Mouse (Mus musculus): ENCODE measurements around the gene Antxr2. TPM values are rescaled to one million over a fixed set of nuclear protein-coding genes. Genes with fewer than 3 reads are reported as not detected.
A peak's percentile ranks its signal among the peaks of the same experiment; 100 is the strongest.

The Antxr2 gene
- polyA plus RNA-seq, 1 experiment from 2014 or later = 28.9 TPM

- ATAC-seq = peak; percentile 26
- in situ Hi-C loops (cut with MboI; ENCODE audit: low pct_unique_long_range_greater_than_20kb) = no loop called here
- no peaks in the 10 kb centered on the region for H3K27me3 ChIP-seq
- no peak for DNase-seq (ENCODE audit: low read depth, low spot score)
- TF ChIP-seq CTCF (IDR thresholded peaks at IDR 0.05) = no peak
- CTCF ChIA-PET = no interaction called here
- POLR2A ChIA-PET = no interaction called here
Measured at GRCm38 (mm10) chr5:97878215-97878794, 152.5 kb downstream of the Antxr2 start.

DNA sequence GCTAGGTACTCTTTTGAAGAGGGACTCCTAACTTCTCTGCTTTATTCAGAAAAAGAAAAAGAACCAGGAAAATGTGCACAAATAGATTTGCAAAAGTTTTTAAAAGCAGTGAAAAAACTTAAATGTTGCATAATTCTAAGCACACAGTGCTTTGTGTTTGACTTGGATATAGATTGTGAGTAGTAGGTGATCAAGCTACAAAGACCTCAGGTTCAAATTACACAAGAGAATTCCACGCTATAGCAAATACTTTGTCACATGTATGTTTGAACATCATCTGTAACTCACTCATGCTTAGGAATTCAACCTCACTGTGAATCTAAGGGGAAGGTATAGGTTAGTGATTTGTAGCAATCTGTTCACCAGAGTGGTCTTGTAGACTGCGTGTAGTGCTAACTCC, 153.9 kb downstream of the Antxr2 start:
- ChIA-PET POLR2A (no interaction called here), CTCF (no interaction called here)
- DNase-seq (ENCODE audit: low read depth, low spot score) (no peak), ATAC-seq (no peak)
- in situ Hi-C loops (cut with MboI; ENCODE audit: low pct_unique_long_range_greater_than_20kb) = no loop called here
- H3K27me3 ChIP-seq = no peaks in the 10 kb centered on the region
- no peak for TF ChIP-seq CTCF (IDR thresholded peaks at IDR 0.05)

DNA sequence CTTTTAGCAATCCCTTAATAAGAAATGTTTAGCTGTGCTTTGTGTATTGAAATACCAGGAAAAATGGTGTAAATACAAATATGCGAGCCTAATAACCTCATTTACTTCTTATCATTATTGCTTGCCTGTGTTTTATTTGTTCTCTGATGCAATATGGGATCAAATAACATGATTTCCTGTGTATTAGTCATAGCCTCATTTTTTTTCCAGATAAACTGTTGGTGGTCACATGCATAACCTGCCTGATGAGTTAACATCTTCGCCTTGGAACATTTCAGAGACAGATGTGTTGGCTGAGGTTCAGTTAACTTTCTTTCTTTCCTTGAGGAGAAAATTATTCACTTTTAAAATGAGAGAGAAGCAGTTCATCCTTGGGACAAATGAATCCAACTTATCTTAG, 162.9 kb downstream of the Antxr2 start:
- ATAC-seq = no peak
- H3K27me3 ChIP-seq = no peaks in the 10 kb centered on the region
- ChIA-PET POLR2A (interaction anchor here (0.6 kb wide), 1 partner anchor 278 kb away, joined by 3 read pairs; no protein-coding TSS in a partner anchor), CTCF (interaction anchor here (0.9 to 1.3 kb wide), 2 partner anchors 18 to 329 kb away, joined by 3 read pairs; no protein-coding TSS in a partner anchor)
- no peak for DNase-seq (ENCODE audit: low read depth, low spot score)
- in situ Hi-C loops (cut with MboI; ENCODE audit: low pct_unique_long_range_greater_than_20kb) = no loop called here
- no peak for TF ChIP-seq CTCF (IDR thresholded peaks at IDR 0.05)

DNA sequence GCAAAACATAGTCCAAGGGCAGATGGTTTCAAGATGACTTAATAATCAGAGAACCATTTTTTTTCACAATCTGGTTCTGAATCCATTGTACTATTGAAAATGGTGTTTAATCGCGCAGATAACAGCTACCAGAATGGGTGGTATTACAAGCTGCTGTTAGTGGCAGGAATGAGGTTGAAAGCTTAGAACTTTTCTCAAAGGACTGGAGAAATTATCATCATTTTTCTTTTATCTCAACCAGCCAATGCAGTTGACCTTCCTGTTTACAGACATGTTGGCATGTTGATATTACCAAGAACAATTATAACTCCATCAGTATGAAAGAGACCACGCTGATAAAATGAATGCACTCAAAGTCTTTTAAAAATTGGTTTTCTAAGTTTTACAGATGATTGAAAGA, 163.9 kb downstream of the Antxr2 start:
- no peak for TF ChIP-seq CTCF (IDR thresholded peaks at IDR 0.05)
- ATAC-seq (no peak), DNase-seq (ENCODE audit: low read depth, low spot score) (no peak)
- POLR2A ChIA-PET = no interaction called here
- H3K27me3 ChIP-seq = no peaks in the 10 kb centered on the region
- in situ Hi-C loops (cut with MboI; ENCODE audit: low pct_unique_long_range_greater_than_20kb) = no loop called here
- CTCF ChIA-PET = interaction anchor here (1.3 kb wide), 1 partner anchor 17 kb away, joined by 3 read pairs; no protein-coding TSS in a partner anchor

GRCm38 (mm10) chr5:97857101-97857500, 173.7 kb downstream of the Antxr2 start:
- no peaks in the 10 kb centered on the region for H3K27me3 ChIP-seq
- in situ Hi-C loops (cut with MboI; ENCODE audit: low pct_unique_long_range_greater_than_20kb) = no loop called here
- ChIA-PET POLR2A (no interaction called here), CTCF (interaction anchor here (1.2 kb wide), 1 partner anchor 31 kb away, joined by 3 read pairs; no protein-coding TSS in a partner anchor)
- DNase-seq (ENCODE audit: low read depth, low spot score) (no peak), ATAC-seq (no peak)
- no peak for TF ChIP-seq CTCF (IDR thresholded peaks at IDR 0.05)

GRCm38 (mm10) chr5:97851981-97852748, 178.7 kb downstream of the Antxr2 start:
- TF ChIP-seq CTCF (IDR thresholded peaks at IDR 0.05) = no peak
- ATAC-seq = no peak
- CTCF ChIA-PET = interaction anchor here (1.1 kb wide), 1 partner anchor 14 kb away, joined by 3 read pairs; no protein-coding TSS in a partner anchor

DNA sequence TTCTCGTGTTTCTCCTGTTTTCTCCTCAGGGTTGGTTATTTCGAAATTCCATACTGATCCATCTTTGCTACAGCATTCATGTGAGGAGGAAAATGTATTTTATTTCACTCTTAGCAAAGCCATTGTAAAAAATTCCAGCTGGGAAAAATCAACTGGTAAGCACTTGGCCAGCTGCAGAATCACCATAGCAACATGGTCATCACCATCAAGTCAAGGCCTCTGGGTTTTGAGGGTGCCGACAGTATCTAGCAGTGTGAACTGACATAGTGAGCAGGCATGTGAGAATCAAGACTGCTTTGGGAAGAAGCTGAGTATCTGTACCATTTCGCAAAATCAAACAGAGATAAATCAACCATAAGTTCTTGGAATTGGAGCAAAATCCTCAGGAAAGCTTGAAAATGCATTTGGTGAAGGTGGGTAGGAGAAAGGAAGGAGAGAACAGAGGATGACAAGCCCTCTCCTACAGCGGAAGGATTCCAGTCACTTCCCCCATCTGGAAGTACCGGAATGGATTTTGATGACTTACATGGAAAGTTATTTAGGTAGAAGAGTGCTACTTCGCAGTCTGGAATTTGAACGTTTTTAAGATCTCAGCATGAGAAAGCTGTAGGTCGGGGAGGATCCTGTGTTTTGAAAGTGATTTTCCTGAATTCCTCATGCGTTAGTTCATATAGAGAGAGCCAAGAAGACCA, 183.5 kb downstream of the Antxr2 start:
- no peak for TF ChIP-seq CTCF (IDR thresholded peaks at IDR 0.05)
- no peaks in the 10 kb centered on the region for H3K27me3 ChIP-seq
- POLR2A ChIA-PET = interaction anchor here (0.6 kb wide), 1 partner anchor 215 kb away, joined by 3 read pairs; no protein-coding TSS in a partner anchor
- in situ Hi-C loops (cut with MboI; ENCODE audit: low pct_unique_long_range_greater_than_20kb) = no loop called here
- CTCF ChIA-PET = interaction anchor here (2.4 kb wide), 1 partner anchor 9 kb away, joined by 6 read pairs; no protein-coding TSS in a partner anchor
- DNase-seq (ENCODE audit: low read depth, low spot score) = no peak
- ATAC-seq = no peak

More at GRCm38 (mm10) chr5:97851981-97852748, 178.7 kb downstream of the Antxr2 start:
- POLR2A ChIA-PET = interaction anchor here (0.7 kb wide), 1 partner anchor 36 kb away, joined by 5 read pairs; no protein-coding TSS in a partner anchor
- no peak for DNase-seq (ENCODE audit: low read depth, low spot score)
- in situ Hi-C loops (cut with MboI; ENCODE audit: low pct_unique_long_range_greater_than_20kb) = no loop called here
- no peaks in the 10 kb centered on the region for H3K27me3 ChIP-seq

DNA sequence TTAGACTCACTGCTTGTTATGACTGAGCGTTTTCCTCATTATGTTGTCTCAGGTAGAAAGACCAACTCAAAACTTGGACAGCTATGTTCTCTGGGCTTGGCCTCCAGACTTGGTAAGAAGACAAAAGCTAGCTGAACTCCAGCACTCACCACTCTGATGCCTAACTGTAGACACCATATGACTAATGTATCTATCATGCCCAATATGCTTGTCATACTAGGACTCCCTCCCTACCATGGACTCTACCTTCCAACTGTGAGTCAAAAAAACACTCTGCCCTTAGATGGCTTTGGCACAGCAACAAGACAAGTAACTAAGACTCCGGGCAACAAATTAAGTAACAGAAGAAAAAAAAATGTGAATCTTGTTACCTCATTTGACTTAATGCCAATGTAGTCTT, 184.3 kb downstream of the Antxr2 start:
- ATAC-seq (no peak), DNase-seq (ENCODE audit: low read depth, low spot score) (no peak)
- in situ Hi-C loops (cut with MboI; ENCODE audit: low pct_unique_long_range_greater_than_20kb) = no loop called here
- ChIA-PET CTCF (interaction anchor here (2.4 kb wide), 1 partner anchor 8 kb away, joined by 6 read pairs; no protein-coding TSS in a partner anchor), POLR2A (no interaction called here)
- H3K27me3 ChIP-seq = no peaks in the 10 kb centered on the region
- TF ChIP-seq CTCF (IDR thresholded peaks at IDR 0.05) = no peak

DNA sequence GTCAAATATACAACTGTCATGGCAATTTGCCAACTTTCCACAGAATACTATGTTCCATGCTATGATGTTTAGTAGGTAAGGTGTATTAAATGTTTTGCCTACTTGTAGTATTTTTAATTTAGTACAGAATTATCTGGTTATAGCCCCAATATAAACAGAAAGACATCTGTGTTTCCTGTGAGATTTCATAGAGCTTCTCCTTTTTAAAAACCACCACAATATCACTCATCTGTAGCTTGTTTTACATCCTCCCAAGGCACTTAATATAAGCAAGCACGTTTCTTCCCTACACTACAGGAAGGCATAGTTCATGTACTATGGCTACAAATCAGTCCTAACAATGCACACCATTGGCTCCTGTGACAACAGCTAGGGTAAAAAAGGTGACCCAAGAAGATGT, 188.8 kb downstream of the Antxr2 start:
- in situ Hi-C loops (cut with MboI; ENCODE audit: low pct_unique_long_range_greater_than_20kb) = no loop called here
- no peak for TF ChIP-seq CTCF (IDR thresholded peaks at IDR 0.05)
- CTCF ChIA-PET = interaction anchor here (0.9 kb wide), 1 partner anchor 122 kb away, joined by 3 read pairs; no protein-coding TSS in a partner anchor

DNA sequence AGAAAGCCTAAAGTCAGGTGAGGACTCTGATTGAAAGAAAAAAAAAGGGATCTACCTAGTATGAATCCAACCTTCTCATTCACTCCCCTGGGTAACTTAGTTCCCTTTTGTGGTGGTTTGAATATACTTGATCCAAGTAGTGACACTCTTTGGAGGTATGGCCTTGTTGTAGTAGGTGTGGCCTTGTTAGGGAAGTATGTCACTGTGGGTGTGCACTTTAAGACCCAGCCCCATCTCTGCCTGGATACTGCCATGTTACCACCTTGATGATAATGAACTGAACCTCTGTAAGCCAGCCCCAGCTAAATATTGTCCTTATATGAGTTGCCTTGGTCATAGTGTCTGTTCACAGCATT, 190.9 kb downstream of the Antxr2 start:
- ChIA-PET POLR2A (no interaction called here), CTCF (no interaction called here)
- ATAC-seq (no peak), DNase-seq (ENCODE audit: low read depth, low spot score) (no peak)
- no peak for TF ChIP-seq CTCF (IDR thresholded peaks at IDR 0.05)
- H3K27me3 ChIP-seq = no peaks in the 10 kb centered on the region
- in situ Hi-C loops (cut with MboI; ENCODE audit: low pct_unique_long_range_greater_than_20kb) = no loop called here

More for the DNA sequence above, 188.8 kb downstream of the Antxr2 start:
- POLR2A ChIA-PET = no interaction called here
- no peak for ATAC-seq
- no peaks in the 10 kb centered on the region for H3K27me3 ChIP-seq
- DNase-seq (ENCODE audit: low read depth, low spot score) = no peak

Data from Patski (cell line).